Mouse (Mus musculus) hindbrain, embryonic 11.5 days (tissue): Measurements from ENCODE around the gene Dpep3. TPM values are rescaled to one million over a fixed set of nuclear protein-coding genes. Genes with fewer than 3 reads are reported as not detected.

ENCODE experiments used
- ATAC-seq: fragments of 200-750 bp; cut with Nextera tagmentation; 2 replicates; pipeline ENCODE4 v1.8.0; 2017; ENCODE audit warnings: mild to moderate bottlenecking, moderate TSS enrichment, moderate library complexity; ENCODE audit not compliant: low FRiP score
- DNase-seq: peaks from one replicate; pipeline ENCODE4 v3.0.0-alpha.2; 2015; ENCODE audit warnings: low spot score
- H3K27ac ChIP-seq: fragments of 300-500 bp; sonication (generic); 2 replicates; pipeline ENCODE4 v1.5.1; 2014; ENCODE audit warnings: mild to moderate bottlenecking, low read depth, low read length
- H3K27me3 ChIP-seq: fragments of 300-500 bp; sonication (generic); 2 replicates; pipeline ENCODE4 v1.6.1; 2014; ENCODE audit warnings: mild to moderate bottlenecking, low read length, moderate library complexity, mixed read lengths; ENCODE audit not compliant: control insufficient read depth, insufficient read depth
- H3K36me3 ChIP-seq: fragments of 300-500 bp; sonication (generic); 2 replicates; pipeline ENCODE4 v1.6.1; 2014; ENCODE audit warnings: mild to moderate bottlenecking, low read length, moderate library complexity, mixed read lengths; ENCODE audit not compliant: control insufficient read depth, insufficient read depth
- H3K4me1 ChIP-seq: fragments of 300-500 bp; sonication (generic); replicated peaks from 2 replicates; pipeline ENCODE4 v1.6.1; 2014; ENCODE audit warnings: low read length, mixed read lengths; ENCODE audit not compliant: control insufficient read depth, insufficient read depth
- H3K4me2 ChIP-seq: fragments of 300-500 bp; sonication (generic); replicated peaks from 2 replicates; pipeline ENCODE4 v1.6.1; 2014; ENCODE audit warnings: mild to moderate bottlenecking, low read depth, low read length
- H3K4me3 ChIP-seq: fragments of 300-500 bp; sonication (generic); 2 replicates; pipeline ENCODE4 v1.5.1; 2014; ENCODE audit warnings: low read depth, low read length
- H3K9ac ChIP-seq: fragments of 300-500 bp; sonication (generic); 2 replicates; pipeline ENCODE4 v1.6.1; 2014; ENCODE audit warnings: low read depth, low read length
- H3K9me3 ChIP-seq: fragments of 300-500 bp; sonication (generic); 2 replicates; pipeline ENCODE4 v1.6.1; 2016; ENCODE audit warnings: low read length; ENCODE audit not compliant: control insufficient read depth
- WGBS: fragments of 180-500 bp; shearing (Covaris S2); extraction: QIAGEN DNeasy Blood & Tissue Kit; methylation state at CpG from one replicate; pipeline ENCODE4 v1.1.7; 2014; 5-methylcytosine and 5-hydroxymethylcytosine counted together
- polyA plus RNA-seq: library from polyadenylated mRNA; unstranded; fragments of >200 nt; fragmentation: Nextera tagmentation; extraction: Ambion mirVana; gene quantifications from 2 replicates; pipeline ENCODE4 v1.2.1, GENCODE M21; 2014

The Dpep3 gene
- polyA plus RNA-seq, 1 experiment from 2014 or later, result not detected

DNA sequence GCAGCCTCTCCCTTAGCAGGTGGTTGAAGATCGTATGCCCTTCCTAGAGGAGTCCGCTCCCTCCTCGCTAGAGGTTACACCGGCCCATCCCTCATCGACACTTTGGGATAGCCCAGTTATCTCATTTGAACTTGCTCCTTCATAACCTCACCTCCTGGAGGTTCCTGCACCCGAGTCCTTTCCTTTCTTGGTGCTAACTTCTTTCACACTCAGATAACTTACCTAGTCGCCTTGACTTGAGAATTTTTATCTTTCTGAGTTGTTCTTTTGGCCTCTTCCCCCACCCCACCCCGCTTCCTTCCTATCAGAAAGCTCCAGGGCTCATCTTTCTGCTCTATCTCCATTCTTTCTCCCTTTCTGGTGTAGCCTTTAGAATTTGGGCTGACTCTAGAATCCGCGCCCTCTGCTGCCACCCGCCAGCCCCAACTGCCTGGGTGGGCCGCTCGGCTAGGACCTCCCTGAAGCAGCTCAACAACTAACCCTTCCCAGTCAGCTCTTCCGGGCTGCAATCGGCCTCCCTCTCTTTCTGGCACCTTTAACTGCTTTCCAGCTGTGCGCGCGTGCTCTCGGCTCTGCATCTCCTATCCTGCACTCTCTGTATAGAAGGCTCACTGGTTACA lies 12.4 kb downstream of the Dpep3 start:
- Histone ChIP-seq H3K9me3 (no peaks in the 10 kb centered on the region), H3K4me2 (no peak overlapping the region), H3K36me3 (no peaks in the 10 kb centered on the region), H3K4me1 (0 out of 2 replicates have a peak, but pooled peaks cover 2% of the 10 kb centered on the region), H3K9ac (no peak overlapping the region), H3K27ac (no peak overlapping the region), H3K4me3 (no peak overlapping the region), H3K27me3 (peaks cover 22% of the 10 kb centered on the region)
- WGBS, result 7% methylated on average over 19 of the region's 19 CpGs
- DNase-seq, result peak; percentile 51
- no peak for ATAC-seq

- no peaks in the 10 kb centered on the region for H3K36me3 ChIP-seq
- H3K4me1 ChIP-seq, result 0 out of 2 replicates have a peak, but pooled peaks cover 2% of the 10 kb centered on the region
- peaks cover 22% of the 10 kb centered on the region for H3K27me3 ChIP-seq
- H3K4me2 ChIP-seq, result peak within 1 kb of the TSS; percentile 75
- H3K27ac ChIP-seq, result no peak within 1 kb of the TSS
- H3K4me3 ChIP-seq, result peak within 1 kb of the TSS; percentile 56
- H3K9me3 ChIP-seq, result no peaks in the 10 kb centered on the region
- ATAC-seq (peak; percentile 71), DNase-seq (peak; percentile 80)
- peak within 1 kb of the TSS; percentile 62 for H3K9ac ChIP-seq
- 1% methylated on average over 34 of the region's 47 CpGs for WGBS
Measured at GRCm38 (mm10) chr8:105965905-105966341, 13.3 kb downstream of the Dpep3 start, which contains the start of gene Slc12a4. TSS of gene Slc12a4 (minus strand) at chr8:105966097.

GRCm38 (mm10) chr8:105965266-105965904 lies 13.8 kb downstream of the Dpep3 start:
- Histone ChIP-seq H3K27me3 (peaks cover 22% of the 10 kb centered on the region), H3K4me2 (peak overlapping the region; percentile 75), H3K36me3 (no peaks in the 10 kb centered on the region), H3K9me3 (no peaks in the 10 kb centered on the region), H3K4me3 (peak overlapping the region; percentile 56), H3K4me1 (0 out of 2 replicates have a peak, but pooled peaks cover 2% of the 10 kb centered on the region), H3K27ac (no peak overlapping the region), H3K9ac (peak overlapping the region; percentile 62)
- peak; percentile 67 for ATAC-seq
- WGBS, result 3% methylated on average over 34 of the region's 40 CpGs
- DNase-seq, result peak; percentile 32

GRCm38 (mm10) chr8:105964506-105965265 lies 14.5 kb downstream of the Dpep3 start:
- DNase-seq, result no peak

GRCm38 (mm10) chr8:105961536-105961935 lies 17.7 kb downstream of the Dpep3 start:
- ATAC-seq, result no peak
- no peak overlapping the region for H3K4me3 ChIP-seq

More at GRCm38 (mm10) chr8:105964506-105965265, 14.5 kb downstream of the Dpep3 start:
- Histone ChIP-seq H3K4me3 (peak overlapping the region; percentile 56), H3K36me3 (no peaks in the 10 kb centered on the region), H3K9ac (no peak overlapping the region), H3K9me3 (no peaks in the 10 kb centered on the region), H3K4me2 (peak overlapping the region; percentile 75; the same call in 1 of the 2 replicates), H3K4me1 (0 out of 2 replicates have a peak, but pooled peaks cover 2% of the 10 kb centered on the region), H3K27ac (no peak overlapping the region), H3K27me3 (peaks cover 22% of the 10 kb centered on the region)
- 69% methylated on average over 12 of the region's 12 CpGs for WGBS
- no peak for ATAC-seq

DNA sequence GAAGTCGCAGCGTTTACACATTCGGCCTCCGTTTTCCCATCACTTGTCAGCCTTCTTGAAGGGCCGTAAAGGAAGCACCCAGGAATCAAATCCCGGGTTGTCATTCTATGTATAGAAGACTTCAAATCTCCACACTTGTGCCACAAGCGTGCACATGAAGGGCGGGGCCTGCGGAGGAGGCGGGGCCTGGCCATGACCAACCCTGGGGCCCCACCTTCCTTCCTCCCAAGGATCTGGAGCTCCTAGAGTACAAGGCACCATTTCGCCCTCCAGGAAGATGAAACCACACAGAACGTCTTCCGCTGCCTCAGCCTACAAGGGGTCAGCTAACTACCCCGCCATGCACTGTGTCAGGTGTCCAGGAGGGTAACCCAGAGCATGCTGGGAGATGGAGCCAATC lies 18.1 kb downstream of the Dpep3 start:
- Histone ChIP-seq H3K4me3 (no peak overlapping the region), H3K4me1 (0 out of 2 replicates have a peak, but pooled peaks cover 2% of the 10 kb centered on the region), H3K9me3 (no peaks in the 10 kb centered on the region), H3K4me2 (no peak overlapping the region), H3K27ac (no peak overlapping the region), H3K27me3 (peaks cover 14% of the 10 kb centered on the region), H3K36me3 (no peaks in the 10 kb centered on the region), H3K9ac (no peak overlapping the region)
- WGBS, result 70% methylated on average over 14 of the region's 14 CpGs
- no peak for ATAC-seq
- no peak for DNase-seq

More at GRCm38 (mm10) chr8:105961536-105961935, 17.7 kb downstream of the Dpep3 start:
- peaks cover 18% of the 10 kb centered on the region for H3K27me3 ChIP-seq
- H3K9ac ChIP-seq, result no peak overlapping the region
- H3K9me3 ChIP-seq, result no peaks in the 10 kb centered on the region
- WGBS, result 88% methylated on average over 10 of the region's 10 CpGs
- H3K4me2 ChIP-seq, result no peak overlapping the region
- H3K27ac ChIP-seq, result no peak overlapping the region
- H3K4me1 ChIP-seq, result 0 out of 2 replicates have a peak, but pooled peaks cover 2% of the 10 kb centered on the region
- DNase-seq, result no peak
- no peaks in the 10 kb centered on the region for H3K36me3 ChIP-seq

GRCm38 (mm10) chr8:105959350-105959749 lies 19.9 kb downstream of the Dpep3 start:
- Histone ChIP-seq H3K27ac (no peak overlapping the region), H3K4me3 (no peak overlapping the region), H3K4me2 (no peak overlapping the region), H3K4me1 (no peaks in the 10 kb centered on the region), H3K9me3 (no peaks in the 10 kb centered on the region), H3K27me3 (no peaks in the 10 kb centered on the region), H3K36me3 (no peaks in the 10 kb centered on the region), H3K9ac (no peak overlapping the region)
- WGBS, result 89% methylated on average over 7 of the region's 7 CpGs
- no peak for ATAC-seq
- DNase-seq, result no peak

DNA sequence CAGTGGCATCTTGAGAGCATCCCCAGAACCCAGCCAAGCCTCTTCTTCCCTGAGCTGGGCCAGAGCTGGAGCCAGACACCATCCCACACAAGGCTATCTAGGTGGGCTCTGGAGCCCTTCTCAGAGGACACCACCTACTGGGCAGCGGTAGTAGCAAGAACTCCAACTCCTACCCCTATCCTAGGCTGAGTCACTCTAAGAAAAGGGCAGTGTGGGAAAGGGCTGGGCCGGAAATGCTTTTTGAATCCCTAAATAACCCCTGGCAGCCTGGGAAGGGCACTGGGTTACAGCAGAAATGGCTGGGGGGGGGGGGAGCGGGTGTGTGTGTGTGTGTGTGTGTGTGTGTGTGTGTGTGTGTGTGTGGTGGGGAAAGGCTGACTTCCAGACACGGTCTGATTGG lies 21.4 kb downstream of the Dpep3 start:
- Histone ChIP-seq H3K36me3 (no peaks in the 10 kb centered on the region), H3K4me1 (no peaks in the 10 kb centered on the region), H3K27ac (no peak overlapping the region), H3K4me2 (no peak overlapping the region), H3K9ac (no peak overlapping the region), H3K4me3 (no peak overlapping the region), H3K27me3 (no peaks in the 10 kb centered on the region), H3K9me3 (no peaks in the 10 kb centered on the region)
- no peak for DNase-seq
- ATAC-seq, result no peak
- 68% methylated on average over 3 of the region's 4 CpGs for WGBS
